Mouse (Mus musculus): ENCODE data around the gene Snrpb2. TPM values are rescaled to one million over a fixed set of nuclear protein-coding genes. Genes with fewer than 3 reads are reported as not detected.

Snrpb2 gene
- polyA plus RNA-seq, 1 experiment from 2014 or later: 67.7 TPM

- 61% methylated on average over 4 of the region's 4 CpGs for WGBS
- ATAC-seq (ENCODE audit: insufficient read depth, low FRiP score, low read depth): no peak
- H3K27me3 ChIP-seq (replicated peaks): no peaks in the 10 kb centered on the region
Observed at GRCm38 (mm10) chr2:143114716-143115115, 51.9 kb downstream of the Snrpb2 start.

GRCm38 (mm10) chr2:143117453-143117852 is 54.6 kb downstream of the Snrpb2 start:
- no peak overlapping the region for H3K9ac ChIP-seq
- no peaks in the 10 kb centered on the region for H3K9me3 ChIP-seq
- ATAC-seq (ENCODE audit: insufficient read depth, low FRiP score, low read depth): no peak
- no peaks in the 10 kb centered on the region for H3K4me1 ChIP-seq
- WGBS: 65% methylated on average over 3 of the region's 3 CpGs
- H3K36me3 ChIP-seq: no peaks in the 10 kb centered on the region
- no peak overlapping the region for H3K4me3 ChIP-seq (replicated peaks)
- H3K27me3 ChIP-seq (replicated peaks): no peaks in the 10 kb centered on the region
- no peak overlapping the region for H3K4me2 ChIP-seq
- no peak overlapping the region for H3K27ac ChIP-seq

More at GRCm38 (mm10) chr2:143114716-143115115, 51.9 kb downstream of the Snrpb2 start:
- Histone ChIP-seq H3K27ac (no peak overlapping the region), H3K4me2 (no peak overlapping the region), H3K9me3 (no peaks in the 10 kb centered on the region), H3K4me1 (no peaks in the 10 kb centered on the region), H3K36me3 (no peaks in the 10 kb centered on the region), H3K4me3 (replicated peaks) (no peak overlapping the region), H3K9ac (no peak overlapping the region)

- Histone ChIP-seq H3K27ac (no peak overlapping the region), H3K4me2 (no peak overlapping the region), H3K4me3 (replicated peaks) (no peak overlapping the region), H3K9ac (no peak overlapping the region), H3K9me3 (no peaks in the 10 kb centered on the region), H3K4me1 (no peaks in the 10 kb centered on the region), H3K36me3 (no peaks in the 10 kb centered on the region), H3K27me3 (replicated peaks) (no peaks in the 10 kb centered on the region)
- ATAC-seq (ENCODE audit: insufficient read depth, low FRiP score, low read depth): no peak
- 73% methylated on average over 7 of the region's 7 CpGs for WGBS
Observed at GRCm38 (mm10) chr2:143118221-143118620, 55.4 kb downstream of the Snrpb2 start.

Other genes with a start within 250 kb of the Snrpb2 start
- 12.5 and 13.4 TPM in 2 replicates for gene Kif16b, start 161.5 kb upstream of the Snrpb2 start, polyA plus RNA-seq (2015; fragmentation: Nextera tagmentation; extraction: Ambion mirVana)
- gene Otor, start 15.4 kb downstream of the Snrpb2 start, polyA plus RNA-seq (2015; fragmentation: Nextera tagmentation; extraction: Ambion mirVana): 0.66 and 0.69 TPM in 2 replicates